ENCODE assay signal across 36 mouse cellular contexts in the genomic region with DNA sequence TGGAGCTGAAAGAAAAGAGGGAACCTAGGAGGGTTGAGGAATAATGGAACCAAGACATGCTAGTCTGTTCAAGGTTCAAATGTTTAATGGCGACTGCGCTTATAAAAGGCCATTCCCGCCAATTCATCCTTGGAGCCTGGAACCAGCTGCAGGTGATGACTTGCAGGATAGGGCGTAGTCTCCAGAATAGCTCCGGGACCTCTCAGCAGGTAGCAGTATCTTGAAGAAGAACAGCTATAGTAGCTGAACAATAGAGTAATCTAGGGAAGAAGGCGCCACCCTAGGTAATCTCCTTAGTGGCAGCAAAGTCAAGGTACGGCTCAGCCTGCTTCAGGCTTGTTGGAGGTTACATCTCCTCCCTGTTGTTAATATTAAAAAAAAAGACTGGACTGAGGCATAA. TPM values are rescaled to one million over a fixed set of nuclear protein-coding genes. Genes with fewer than 3 reads are reported as not detected.
"Had no signal": no experiment of that assay in that cellular context is flagged by ENCODE, and none has a peak within 500 bp of the region (broad histone marks: within the 10 kb centered on the region; RNA-seq: fewer than 3 reads in every experiment).

No protein-coding gene starts in this region.

RNA-seq across cellular contexts. Expression of a gene that starts 35.8 kb away (rescaled TPM):
- total RNA-seq: left cerebral cortex, postnatal 14 days; liver, adult 2 months; megakaryocyte, adult 5-6 weeks; megakaryocyte-erythroid progenitor cell, adult 5-6 weeks; midbrain, postnatal 0 days; monocyte, adult 5-6 weeks had no signal
- polyA plus RNA-seq: limb, embryonic 10.5 days; limb, embryonic 11.5 days; limb, embryonic 12.5 days; limb, embryonic 13.5 days; limb, embryonic 14.5 days; limb, embryonic 15.5 days; liver, adult 2 months; liver, embryonic 11.5 days; liver, embryonic 12.5 days; liver, embryonic 13.5 days; liver, embryonic 14.5 days; liver, embryonic 15.5 days; liver, embryonic 16.5 days; liver, postnatal 0 days; lung, adult 2 months; lung, embryonic 14.5 days; lung, embryonic 15.5 days; lung, embryonic 16.5 days; lung, postnatal 0 days; macrophage; midbrain, embryonic 10.5 days; midbrain, embryonic 11.5 days; midbrain, embryonic 12.5 days; midbrain, embryonic 13.5 days; midbrain, embryonic 14.5 days; midbrain, embryonic 15.5 days; midbrain, embryonic 16.5 days; myocyte; neural tube, embryonic 11.5 days; neural tube, embryonic 12.5 days; neural tube, embryonic 13.5 days had no signal
